Mouse (Mus musculus) myocyte (in vitro differentiated cells): ENCODE measurements around the gene Atp5j2.

Experiments
- CEBPB ChIP-seq: IDR thresholded peaks from 2 replicates; pipeline ENCODE4 v1.6.1; 2011; ENCODE audit warnings: mild to moderate bottlenecking, moderate library complexity; ENCODE audit not compliant: poor library complexity, insufficient read depth, severe bottlenecking
- MAX ChIP-seq: IDR thresholded peaks from one replicate; pipeline ENCODE4 v1.6.1; 2011; ENCODE audit warnings: low read depth, mild to moderate bottlenecking, control low read depth
- MYOD1 ChIP-seq, 3 experiments: IDR thresholded peaks; one replicate each; pipeline ENCODE4 v1.6.1; 2011; ENCODE audit warnings: control low read depth in 2 of 3, low read depth in 2 of 3, mild to moderate bottlenecking in 2 of 3, moderate library complexity in 1 of 3; ENCODE audit not compliant: insufficient read length in 2 of 3, control insufficient read depth in 1 of 3
- POLR2A ChIP-seq: IDR thresholded peaks from one replicate; pipeline ENCODE4 v1.6.1; 2011; ENCODE audit warnings: low read depth, mild to moderate bottlenecking, control low read depth, moderate library complexity; ENCODE audit not compliant: insufficient read length
- SRF ChIP-seq: IDR thresholded peaks from one replicate; pipeline ENCODE4 v1.6.1; 2011; ENCODE audit warnings: low read depth; ENCODE audit not compliant: control insufficient read depth, insufficient read length
- USF1 ChIP-seq: IDR thresholded peaks from one replicate; pipeline ENCODE4 v1.6.1; 2011; ENCODE audit warnings: low read depth, mild to moderate bottlenecking, control low read depth, moderate library complexity

DNA sequence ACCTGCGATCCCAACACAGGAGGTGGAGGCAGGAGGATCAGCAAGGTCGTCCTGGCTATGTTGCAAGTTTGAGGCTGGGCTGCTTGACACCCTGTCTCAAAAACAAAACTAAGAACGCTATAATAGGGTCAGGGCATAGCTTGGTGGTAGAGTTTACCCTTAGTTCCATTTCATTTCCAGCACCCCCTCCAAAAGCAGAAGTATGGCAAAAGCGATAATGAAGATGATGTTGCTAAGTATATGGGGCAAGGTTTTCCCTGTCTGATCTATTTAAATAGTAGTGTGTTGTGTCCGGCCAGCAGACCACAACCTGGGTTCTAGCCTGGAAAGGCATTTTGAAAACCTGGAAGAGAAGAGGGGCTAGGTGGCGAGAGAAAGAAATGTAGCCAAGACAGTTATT lies 16.1 kb upstream of the Atp5j2 start:
- TF ChIP-seq MAX (no peak), MYOD1 (IDR thresholded peaks at IDR 0.05; ENCODE audit: control insufficient read depth in 1 of 3, insufficient read length in 2 of 3, low read depth in 2 of 3) (no peak), USF1 (no peak), POLR2A (no peak), CEBPB (no peak), SRF (no peak)
